Mouse (Mus musculus): Measurements from ENCODE around the gene Med20.

Gene Med20

GRCm38 (mm10) chr17:47610849-47611660, at the start of gene Med20, which contains the start of the genes Bysl and Gm20517:
Med20 (plus strand) TSS chr17:47611582.
Bysl (minus strand) TSS chr17:47611492.
Gm20517 (plus strand) TSS chr17:47611589.
- peak; percentile 96 for DNase-seq

- DNase-seq: no peak
These were observed 48.5 kb upstream of the Med20 start for GRCm38 (mm10) chr17:47562875-47563274.

- DNase-seq: no peak
These were observed 46.8 kb upstream of the Med20 start for GRCm38 (mm10) chr17:47564612-47565011.

- DNase-seq: no peak
These were observed 45.2 kb upstream of the Med20 start for GRCm38 (mm10) chr17:47566133-47566532.

GRCm38 (mm10) chr17:47567271-47567670, 44.1 kb upstream of the Med20 start:
- no peak for DNase-seq

- DNase-seq: no peak
These were observed 43.0 kb upstream of the Med20 start for GRCm38 (mm10) chr17:47568389-47568788.

- no peak for DNase-seq
These were observed 42.3 kb upstream of the Med20 start for GRCm38 (mm10) chr17:47568951-47569527.

GRCm38 (mm10) chr17:47571621-47572020, 39.8 kb upstream of the Med20 start:
- no peak for DNase-seq

GRCm38 (mm10) chr17:47572436-47572835, 38.9 kb upstream of the Med20 start:
- DNase-seq: no peak

GRCm38 (mm10) chr17:47574028-47574427, 37.4 kb upstream of the Med20 start:
- DNase-seq: no peak

- no peak for DNase-seq
These were observed 36.6 kb upstream of the Med20 start for GRCm38 (mm10) chr17:47574830-47575229.

GRCm38 (mm10) chr17:47578655-47579054, 32.7 kb upstream of the Med20 start:
- no peak for DNase-seq

GRCm38 (mm10) chr17:47580962-47581361, 30.4 kb upstream of the Med20 start:
- DNase-seq: no peak

- no peak for DNase-seq
These were observed 22.9 kb upstream of the Med20 start for GRCm38 (mm10) chr17:47588517-47588916.

GRCm38 (mm10) chr17:47591073-47591472, 20.3 kb upstream of the Med20 start:
- no peak for DNase-seq

- peak; percentile 96 for DNase-seq
These were observed 18.0 kb upstream of the Med20 start for GRCm38 (mm10) chr17:47593215-47593853.

GRCm38 (mm10) chr17:47593854-47594182, 17.6 kb upstream of the Med20 start:
- no peak for DNase-seq

GRCm38 (mm10) chr17:47594183-47594968, 17.0 kb upstream of the Med20 start:
- peak; percentile 80 for DNase-seq

GRCm38 (mm10) chr17:47594969-47595247, 16.5 kb upstream of the Med20 start:
- DNase-seq: no peak

GRCm38 (mm10) chr17:47595248-47596161, 15.9 kb upstream of the Med20 start:
- peak; percentile 77 for DNase-seq

GRCm38 (mm10) chr17:47596162-47596838, 15.1 kb upstream of the Med20 start:
- peak; percentile 44 for DNase-seq

- no peak for DNase-seq
These were observed 14.6 kb upstream of the Med20 start for GRCm38 (mm10) chr17:47596839-47597164.
